Mouse (Mus musculus): ENCODE results near the gene Hsph1. TPM values are rescaled to one million over a fixed set of nuclear protein-coding genes. Genes with fewer than 3 reads are reported as not detected.

Hsph1 gene
- 110 and 121 TPM in 2 replicates for polyA plus RNA-seq (2012; rRNA removed)

DNA sequence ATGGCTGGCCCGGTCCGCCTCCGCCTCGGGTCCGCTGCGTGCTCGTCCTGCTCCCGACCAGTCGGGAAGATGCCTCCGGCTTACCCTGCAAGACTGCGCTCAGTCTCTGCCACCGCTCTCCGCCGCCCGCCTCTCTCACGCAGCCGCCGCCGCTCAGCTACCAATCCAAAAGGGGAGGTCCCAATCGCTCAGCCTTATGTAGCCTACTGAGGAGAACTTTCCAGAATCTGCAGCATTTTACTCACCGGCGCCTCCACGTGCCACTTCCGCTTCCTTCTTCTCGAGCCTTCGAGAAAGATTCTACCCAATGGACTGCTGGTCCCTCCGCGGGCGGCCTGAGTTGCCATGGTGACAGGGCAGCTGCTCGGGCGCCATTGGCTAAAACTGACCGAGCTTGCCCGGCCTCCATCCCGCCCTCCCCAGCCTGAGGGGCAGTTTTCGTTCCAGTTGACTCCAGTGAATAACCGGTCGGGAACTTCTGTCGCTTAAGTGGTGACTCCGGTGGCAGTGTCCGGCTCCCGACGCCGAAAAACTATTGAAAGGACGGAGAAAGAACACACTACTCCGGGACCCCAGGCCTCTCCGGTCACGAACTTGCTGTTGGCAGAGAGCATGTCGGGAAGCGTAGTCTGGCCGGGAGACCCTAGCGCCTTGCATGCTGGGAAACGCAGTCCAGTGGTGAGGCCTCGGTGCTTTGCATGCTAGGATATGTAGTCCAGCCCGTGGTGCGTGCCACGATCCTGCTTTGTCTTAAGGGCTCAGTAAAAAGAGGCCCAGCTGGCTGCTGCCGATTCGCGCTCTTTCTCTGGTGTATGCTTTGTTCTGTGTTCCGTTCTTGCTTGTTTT lies at the start of gene Hsph1:
TSS of gene Hsph1 (minus strand) at position 302 of the 846 bp plus-strand sequence.

DNA sequence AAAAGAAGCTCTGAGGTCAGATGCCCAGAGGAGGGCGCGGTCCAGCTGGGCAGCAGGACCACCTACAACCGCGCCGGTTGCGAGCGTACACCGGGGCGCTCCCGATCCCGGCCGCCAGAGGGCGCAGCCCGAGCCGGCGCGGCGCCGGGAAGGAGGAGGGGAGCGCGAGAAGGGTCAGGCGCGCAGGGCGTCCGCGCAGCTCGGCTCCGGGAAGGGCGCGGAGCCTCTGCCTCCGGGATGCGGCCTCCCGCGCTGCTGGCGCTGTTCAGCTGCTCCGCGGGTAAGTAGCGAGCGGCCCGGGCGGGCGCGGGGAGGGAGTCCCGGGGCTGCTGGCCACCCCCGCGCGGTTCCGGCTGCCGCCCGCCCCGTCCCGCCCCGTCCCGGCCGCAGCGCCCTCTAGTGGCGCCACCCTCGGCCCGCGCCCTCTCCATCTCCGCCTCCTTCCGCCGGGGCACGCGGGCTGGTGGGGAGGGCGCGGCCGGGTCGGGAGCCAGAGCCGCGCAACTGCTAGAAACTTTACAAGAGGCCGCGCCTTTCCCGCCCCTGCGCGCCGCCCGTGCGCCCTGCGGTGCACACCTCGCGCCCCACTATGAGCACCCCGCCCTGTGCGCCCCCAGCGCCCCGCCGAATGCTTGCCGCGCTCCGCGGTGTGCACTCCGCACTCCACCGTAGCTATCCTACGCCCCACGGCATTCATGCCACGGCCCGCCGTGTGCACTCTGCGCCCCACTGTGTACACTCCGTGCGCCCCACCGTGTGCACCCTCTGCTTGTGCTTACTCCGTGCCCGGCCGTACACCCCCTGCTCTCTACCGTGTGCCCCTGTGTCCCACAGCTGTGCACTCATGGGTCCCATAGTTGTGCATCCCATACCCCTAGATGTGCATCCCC lies 42.2 kb upstream of the Hsph1 start, which contains the start of gene B3glct:
TSS of gene B3glct (plus strand) at position 131 of the 890 bp plus-strand sequence.

Other genes starting within 250 kb of the Hsph1 start
- 1.9 and 2.5 TPM in 2 replicates for gene Medag, start 224.6 kb downstream of the Hsph1 start, polyA plus RNA-seq (2012; rRNA removed)
- 0.85 and 1.3 TPM in 2 replicates for gene Tex26, start 196.7 kb downstream of the Hsph1 start, polyA plus RNA-seq (2012; rRNA removed)
- 0.69 and 0.91 TPM in 2 replicates for gene Wdr95, start 107.7 kb downstream of the Hsph1 start, polyA plus RNA-seq (2012; rRNA removed)
- 19.6 and 21.6 TPM in 2 replicates for gene B3glct, start 41.9 kb upstream of the Hsph1 start, polyA plus RNA-seq (2012; rRNA removed)

All from central nervous system, embryonic 18 days (tissue).